Comparison of ENCODE assay signal across 13 mouse cellular contexts in genomic region chr1:128723843-128724242, GRCm38 (mm10).
"Had no signal": no experiment of that assay in that cellular context is flagged by ENCODE, and none has a peak within 500 bp of the region (broad histone marks: within the 10 kb centered on the region; RNA-seq: fewer than 3 reads in every experiment).

No protein-coding gene starts in this region.

- H3K9ac ChIP-seq: limb, embryonic 15.5 days; liver, embryonic 12.5 days; lung, embryonic 14.5 days; midbrain, embryonic 15.5 days had no signal

- H3K4me2 ChIP-seq: limb, embryonic 15.5 days; liver, embryonic 12.5 days; lung, embryonic 14.5 days; midbrain, embryonic 11.5 days; midbrain, embryonic 15.5 days had no signal

- H3K36me3 ChIP-seq: limb, embryonic 15.5 days; liver, embryonic 12.5 days; midbrain, embryonic 15.5 days had no signal

- DNase-seq: layer of hippocampus, adult 9-11 months; layer of hippocampus, postnatal 36 days; lung, embryonic 14.5 days; lung, postnatal 10 days; right cerebral cortex, postnatal 14 days; thymus, adult 18-20 months; thymus, postnatal 36 days had no signal

- H3K27me3 ChIP-seq: limb, embryonic 15.5 days; liver, embryonic 12.5 days; megakaryocyte, embryonic 14.5 days; midbrain, embryonic 15.5 days had no signal

- ATAC-seq: intestine, postnatal 0 days; liver, embryonic 12.5 days; midbrain, embryonic 15.5 days had no signal

- H3K4me1 ChIP-seq: limb, embryonic 15.5 days; liver, embryonic 12.5 days; megakaryocyte, embryonic 14.5 days; midbrain, embryonic 15.5 days had no signal

- H3K27ac ChIP-seq: limb, embryonic 15.5 days; liver, embryonic 12.5 days; midbrain, embryonic 15.5 days had no signal

- H3K9me3 ChIP-seq: limb, embryonic 15.5 days; liver, embryonic 12.5 days; megakaryocyte, embryonic 14.5 days; midbrain, embryonic 15.5 days had no signal

- H3K4me3 ChIP-seq: limb, embryonic 15.5 days; liver, embryonic 12.5 days; megakaryocyte, embryonic 14.5 days; midbrain, embryonic 15.5 days had no signal
